Mouse (Mus musculus) stomach, postnatal 0 days (tissue): ENCODE measurements around the gene Coa4. TPM values are rescaled to one million over a fixed set of nuclear protein-coding genes. Genes with fewer than 3 reads are reported as not detected.
A peak's percentile ranks its signal among the peaks of the same experiment; 100 is the strongest.

Experiments
- ATAC-seq: fragments of 200-750 bp; cut with Nextera tagmentation; 2 replicates; pipeline ENCODE4 v1.8.0; 2017; ENCODE audit not compliant: low FRiP score, low TSS enrichment
- DNase-seq: peaks from one replicate; pipeline ENCODE4 v3.0.0-alpha.2; 2016; ENCODE audit warnings: low spot score
- H3K27ac ChIP-seq: fragments of 300-500 bp; sonication (generic); replicated peaks from 2 replicates; pipeline ENCODE4 v1.5.1; 2014; ENCODE audit warnings: mild to moderate bottlenecking, control low read depth
- H3K27me3 ChIP-seq: fragments of 300-500 bp; sonication (generic); 2 replicates; pipeline ENCODE4 v1.6.1; 2014; ENCODE audit warnings: low read length; ENCODE audit not compliant: control insufficient read depth, insufficient read depth
- H3K36me3 ChIP-seq: fragments of 300-500 bp; sonication (generic); 2 replicates; pipeline ENCODE4 v1.6.1; 2014; ENCODE audit warnings: low read length, mixed read lengths; ENCODE audit not compliant: control insufficient read depth, insufficient read depth
- H3K4me1 ChIP-seq: fragments of 300-500 bp; sonication (generic); replicated peaks from 2 replicates; pipeline ENCODE4 v1.6.1; 2014; ENCODE audit warnings: antibody characterized with exemption; ENCODE audit not compliant: control insufficient read depth, insufficient read depth
- H3K4me2 ChIP-seq: fragments of 300-500 bp; sonication (generic); replicated peaks from 2 replicates; pipeline ENCODE4 v1.6.1; 2014; ENCODE audit warnings: low read depth, mild to moderate bottlenecking, control low read depth, moderate library complexity
- H3K4me3 ChIP-seq: fragments of 300-500 bp; sonication (generic); 2 replicates; pipeline ENCODE4 v1.5.1; 2014; ENCODE audit warnings: low read depth, low read length, control low read depth
- H3K9ac ChIP-seq: fragments of 300-500 bp; sonication (generic); 2 replicates; pipeline ENCODE4 v1.6.1; 2014; ENCODE audit warnings: mild to moderate bottlenecking, low read length, control low read depth, mixed read lengths
- H3K9me3 ChIP-seq: fragments of 300-500 bp; sonication (generic); 2 replicates; pipeline ENCODE4 v1.6.1; 2016; ENCODE audit warnings: low read length; ENCODE audit not compliant: control insufficient read depth
- CTCF ChIP-seq: IDR thresholded peaks from 2 replicates; pipeline ENCODE4 v1.5.1; 2016; ENCODE audit warnings: antibody characterized with exemption, low read depth, mild to moderate bottlenecking, moderate library complexity
- EP300 ChIP-seq: optimal IDR thresholded peaks from 2 replicates; pipeline ENCODE3; 2016; ENCODE audit warnings: antibody characterized with exemption
- WGBS: fragments of 180-500 bp; shearing (Covaris S2); extraction: QIAGEN DNeasy Blood & Tissue Kit; methylation state at CpG from one replicate; pipeline ENCODE4 v1.1.7; 2014; 5-methylcytosine and 5-hydroxymethylcytosine counted together
- polyA plus RNA-seq: library from polyadenylated mRNA; unstranded; fragments of >200 nt; fragmentation: Nextera tagmentation; extraction: Ambion mirVana; gene quantifications from 2 replicates; pipeline ENCODE4 v1.2.1, GENCODE M21; 2015

Coa4 gene
- polyA plus RNA-seq, 1 experiment from 2014 or later = 25.2 TPM

DNA sequence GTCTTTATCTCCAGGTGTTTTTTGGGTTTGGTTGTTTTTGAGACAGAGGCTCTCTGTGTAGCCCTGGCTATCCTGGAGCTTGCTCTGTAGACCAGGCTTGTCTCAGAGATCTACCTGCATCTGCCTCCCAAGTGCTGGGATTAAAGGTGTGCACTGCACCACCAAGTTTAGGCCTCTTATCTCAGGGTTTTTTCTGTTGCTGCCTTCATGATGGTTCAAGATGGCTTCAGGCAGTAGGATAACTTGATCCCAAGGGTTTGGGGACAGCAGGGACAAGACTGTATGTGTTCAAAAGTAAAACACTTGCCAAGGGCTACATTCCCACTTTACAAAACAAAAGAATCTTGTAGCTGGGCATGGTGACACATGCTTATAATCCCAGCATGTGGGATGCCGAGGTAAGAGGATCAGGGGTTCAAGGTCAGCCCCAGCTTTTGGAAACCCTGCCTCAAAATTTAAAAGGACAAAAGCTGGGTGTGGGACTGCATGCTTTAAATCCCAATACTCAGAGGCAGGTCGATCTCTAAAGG lies 35.0 kb upstream of the Coa4 start:
- ATAC-seq = no peak
- Histone ChIP-seq H3K27ac (no peak overlapping the region), H3K4me1 (no peaks in the 10 kb centered on the region), H3K9ac (no peak overlapping the region), H3K4me2 (no peak overlapping the region), H3K36me3 (peaks cover 18% of the 10 kb centered on the region; the same call in 1 of the 2 replicates), H3K4me3 (no peak overlapping the region), H3K9me3 (no peaks in the 10 kb centered on the region), H3K27me3 (no peaks in the 10 kb centered on the region)
- TF ChIP-seq CTCF (no peak), EP300 (peak; percentile 43)
- WGBS = 35% methylated on average over 2 of the region's 2 CpGs
- no peak for DNase-seq

DNA sequence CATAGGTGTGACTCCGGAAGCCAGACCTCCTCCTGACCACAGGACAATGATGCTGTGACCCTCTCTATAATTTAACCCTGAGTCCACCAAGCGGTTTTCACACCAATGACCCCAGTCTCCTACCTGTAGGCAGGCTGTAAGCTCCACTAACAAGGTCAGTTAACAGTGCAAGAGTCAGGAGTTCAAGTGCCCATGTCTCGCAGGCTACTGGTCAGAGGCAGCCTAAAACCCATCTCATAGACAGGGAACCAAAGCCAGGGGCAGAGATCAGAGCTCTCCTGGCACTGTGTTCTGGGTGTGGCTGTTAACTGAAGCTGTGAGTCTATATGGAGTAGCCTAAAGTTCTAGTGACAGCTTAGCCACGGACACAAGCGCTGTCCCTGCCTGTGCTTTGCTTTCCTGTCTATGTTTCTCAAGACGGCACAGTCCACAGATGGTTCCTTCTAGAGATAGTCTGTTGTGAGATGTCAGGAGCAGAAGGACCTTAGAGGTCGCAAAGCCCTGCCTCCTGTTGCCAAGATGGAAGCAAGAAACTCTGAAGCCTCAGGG lies 34.4 kb upstream of the Coa4 start:
- no peaks in the 10 kb centered on the region for H3K4me1 ChIP-seq
- H3K27me3 ChIP-seq = no peaks in the 10 kb centered on the region
- H3K9me3 ChIP-seq = no peaks in the 10 kb centered on the region
- H3K9ac ChIP-seq = no peak overlapping the region
- DNase-seq (no peak), ATAC-seq (peak; percentile 13; the same call in 1 of the 2 replicates)
- H3K36me3 ChIP-seq = peaks cover 12% of the 10 kb centered on the region; the same call in 1 of the 2 replicates
- WGBS = 59% methylated on average over 7 of the region's 7 CpGs
- TF ChIP-seq EP300 = no peak
- TF ChIP-seq CTCF = no peak
- no peak overlapping the region for H3K4me3 ChIP-seq
- no peak overlapping the region for H3K4me2 ChIP-seq
- no peak overlapping the region for H3K27ac ChIP-seq

DNA sequence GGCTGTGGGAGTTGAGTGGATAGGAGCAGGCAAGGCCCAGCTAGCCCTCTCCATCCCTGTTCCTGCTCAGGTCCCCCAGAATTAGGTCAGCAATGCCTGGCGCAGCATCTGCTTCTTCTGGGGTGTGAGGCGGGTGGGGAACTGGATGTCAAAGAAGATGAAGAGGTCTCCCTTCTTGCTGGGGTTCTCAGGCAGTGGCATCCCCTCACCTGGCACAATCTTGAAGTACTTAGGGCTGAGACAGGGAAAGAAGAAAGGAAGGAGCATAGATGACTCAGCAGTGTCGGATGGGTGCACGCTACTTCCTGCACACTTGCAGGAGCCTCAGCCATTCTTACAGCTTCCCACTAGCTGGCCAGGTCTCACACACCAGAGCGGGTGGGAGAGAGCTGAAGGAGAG lies 33.8 kb upstream of the Coa4 start:
- WGBS = 66% methylated on average over 5 of the region's 5 CpGs
- peak; percentile 51 for DNase-seq
- no peaks in the 10 kb centered on the region for H3K9me3 ChIP-seq
- no peak overlapping the region for H3K27ac ChIP-seq
- TF ChIP-seq EP300 (no peak), CTCF (no peak)
- no peaks in the 10 kb centered on the region for H3K4me1 ChIP-seq
- H3K9ac ChIP-seq = no peak overlapping the region
- ATAC-seq = peak; percentile 17
- H3K27me3 ChIP-seq = no peaks in the 10 kb centered on the region
- peaks cover 11% of the 10 kb centered on the region; the same call in 1 of the 2 replicates for H3K36me3 ChIP-seq
- H3K4me3 ChIP-seq = no peak overlapping the region
- H3K4me2 ChIP-seq = no peak overlapping the region

DNA sequence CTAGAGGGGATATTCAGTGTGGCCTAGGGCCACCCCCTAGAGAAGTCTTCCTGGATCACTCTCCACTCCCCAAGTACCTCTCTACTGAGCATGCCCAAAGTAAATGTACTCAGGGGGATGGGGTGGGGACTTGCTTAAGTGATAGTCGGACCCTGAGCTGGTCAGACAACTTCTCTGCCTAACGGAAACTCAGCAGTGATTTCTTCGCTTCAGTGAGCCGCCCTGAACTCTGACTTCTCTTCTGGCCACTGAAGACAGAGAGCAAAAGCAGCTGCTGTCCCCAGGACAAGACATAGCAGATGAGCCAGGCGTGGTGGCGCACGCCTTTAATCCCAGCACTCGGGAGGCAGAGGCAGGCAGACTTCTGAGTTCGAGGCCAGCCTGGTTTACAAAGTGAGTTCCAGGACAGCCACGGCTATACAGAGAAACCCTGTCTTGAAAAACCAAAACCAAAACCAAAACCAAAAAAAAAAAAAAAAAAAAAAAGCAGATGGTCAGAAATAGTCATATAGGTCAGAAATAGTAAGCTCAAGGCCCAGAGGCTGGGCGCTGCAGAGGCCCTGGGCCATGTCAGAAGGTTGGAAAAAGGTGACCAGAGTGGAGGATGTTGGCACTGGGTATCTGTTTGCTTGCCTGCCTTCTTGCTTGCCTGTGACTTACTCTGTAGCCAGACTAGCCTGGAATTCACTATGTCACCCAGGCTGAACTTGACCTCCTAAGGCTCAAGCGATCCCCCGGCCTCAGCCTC lies 32.0 kb upstream of the Coa4 start:
- H3K4me1 ChIP-seq = no peaks in the 10 kb centered on the region
- no peaks in the 10 kb centered on the region for H3K36me3 ChIP-seq
- H3K9me3 ChIP-seq = no peaks in the 10 kb centered on the region
- no peak overlapping the region for H3K9ac ChIP-seq
- ATAC-seq (no peak), DNase-seq (no peak)
- H3K4me3 ChIP-seq = no peak overlapping the region
- no peak overlapping the region for H3K4me2 ChIP-seq
- TF ChIP-seq CTCF = no peak
- H3K27ac ChIP-seq = no peak overlapping the region
- 68% methylated on average over 13 of the region's 13 CpGs for WGBS
- no peaks in the 10 kb centered on the region for H3K27me3 ChIP-seq

DNA sequence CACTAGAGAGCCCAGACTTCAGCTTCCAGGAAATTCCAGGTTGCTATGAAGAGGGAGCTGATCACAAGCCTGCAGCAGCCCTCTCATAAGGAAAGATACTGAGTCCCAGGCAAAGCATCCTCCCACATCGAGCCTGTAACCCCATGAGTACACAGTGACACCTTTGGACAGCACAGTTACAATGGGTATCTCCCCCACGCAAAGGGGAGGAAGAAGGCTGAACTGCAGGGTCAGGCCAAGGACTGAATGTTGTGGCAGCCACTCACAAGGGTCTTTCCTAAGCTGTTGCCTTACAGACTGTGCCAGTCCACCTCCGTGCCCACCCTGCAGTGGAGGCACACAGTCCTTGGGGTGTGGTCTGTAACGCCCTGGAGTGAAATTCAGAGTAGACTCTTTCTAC lies 30.4 kb upstream of the Coa4 start:
- ATAC-seq (no peak; the same call in 1 of the 2 replicates), DNase-seq (no peak)
- Histone ChIP-seq H3K9ac (no peak overlapping the region), H3K4me2 (no peak overlapping the region), H3K27me3 (no peaks in the 10 kb centered on the region), H3K4me3 (no peak overlapping the region), H3K27ac (no peak overlapping the region), H3K36me3 (no peaks in the 10 kb centered on the region), H3K9me3 (no peaks in the 10 kb centered on the region), H3K4me1 (no peaks in the 10 kb centered on the region)
- TF ChIP-seq CTCF (no peak), EP300 (no peak)
- WGBS = 66% methylated on average over 4 of the region's 4 CpGs

DNA sequence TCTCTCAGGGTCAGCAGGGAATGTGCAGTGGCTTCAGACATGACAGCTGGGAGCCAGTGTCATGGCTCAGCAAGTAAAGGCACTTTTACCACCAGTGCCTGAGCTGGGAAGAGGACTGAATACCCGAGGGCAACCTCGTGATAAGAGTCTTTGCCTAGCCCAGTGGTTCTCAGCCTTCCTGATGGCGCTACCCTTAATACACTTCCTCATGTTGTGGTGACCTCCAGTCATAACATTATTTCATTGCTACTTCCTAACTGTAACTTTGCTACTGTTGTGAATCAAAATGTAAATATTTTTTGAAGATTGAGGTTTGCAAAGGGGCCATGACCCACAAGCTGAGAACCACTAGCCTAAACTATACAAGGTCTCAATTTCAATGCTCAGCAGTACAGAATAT lies 28.2 kb upstream of the Coa4 start:
- Histone ChIP-seq H3K4me3 (no peak overlapping the region), H3K4me1 (no peaks in the 10 kb centered on the region), H3K9ac (no peak overlapping the region), H3K4me2 (no peak overlapping the region), H3K36me3 (no peaks in the 10 kb centered on the region), H3K27ac (no peak overlapping the region), H3K9me3 (no peaks in the 10 kb centered on the region), H3K27me3 (no peaks in the 10 kb centered on the region)
- 53% methylated on average over 3 of the region's 3 CpGs for WGBS
- no peak for DNase-seq
- no peak for TF ChIP-seq CTCF
- no peak for TF ChIP-seq EP300
- ATAC-seq = no peak
